Mouse (Mus musculus) lung, postnatal 0 days (tissue): ENCODE results near the gene Gmds.

ENCODE experiments used
- CTCF ChIP-seq: IDR thresholded peaks from 2 replicates; pipeline ENCODE4 v1.5.1; 2016; ENCODE audit warnings: antibody characterized with exemption, mild to moderate bottlenecking
- EP300 ChIP-seq: IDR thresholded peaks from 2 replicates; pipeline ENCODE4 v1.6.1; 2016; ENCODE audit warnings: antibody characterized with exemption, mild to moderate bottlenecking, control low read depth

GRCm38 (mm10) chr13:31993391-31993790 lies 345.1 kb downstream of the Gmds start:
- TF ChIP-seq CTCF, result no peak
- TF ChIP-seq EP300, result no peak
